Mouse (Mus musculus) erythroblast, adult 5-6 weeks (primary cell): ENCODE results near the gene Actr5. TPM values are rescaled to one million over a fixed set of nuclear protein-coding genes. Genes with fewer than 3 reads are reported as not detected.

Source experiments
- ATAC-seq: replicated peaks from 2 replicates; pipeline ENCODE4 v1.8.0; 2016; ENCODE audit warnings: moderate number of reproducible peaks, mild to moderate bottlenecking, moderate TSS enrichment, inconsistent platforms; ENCODE audit not compliant: poor library complexity, low FRiP score, severe bottlenecking
- total RNA-seq, 2 experiments: library from RNA; stranded (forward) in 1 of 2; stranded (reverse) in 1 of 2; fragments of 150-400 nt in 1 of 2; fragments of 200-764, 138-1000 nt in 1 of 2; gene quantifications; 2 replicates each; pipeline versions ENCODE4 v1.2.3 to v1.2.4; 2015 to 2017; ENCODE audit warnings: low replicate concordance in 2 of 2

The Actr5 gene
- total RNA-seq, 2 experiments from 2014 or later, result 4.0 to 6.5 TPM

GRCm38 (mm10) chr2:158682344-158683037 is 57.8 kb downstream of the Actr5 start:
- no peak for ATAC-seq

GRCm38 (mm10) chr2:158683038-158683413 is 58.3 kb downstream of the Actr5 start:
- no peak for ATAC-seq

GRCm38 (mm10) chr2:158684247-158684843 is 59.7 kb downstream of the Actr5 start:
- ATAC-seq, result no peak

- ATAC-seq, result no peak
Measured at GRCm38 (mm10) chr2:158684910-158685309, 60.2 kb downstream of the Actr5 start.

- no peak for ATAC-seq
Measured at GRCm38 (mm10) chr2:158686394-158686793, 61.7 kb downstream of the Actr5 start.

- no peak for ATAC-seq
Measured at GRCm38 (mm10) chr2:158687804-158688241, 63.1 kb downstream of the Actr5 start.

Other genes with a start within 250 kb of the Actr5 start
- gene Snhg11, start 249.2 kb upstream of the Actr5 start, total RNA-seq (2015; ENCODE audit: low replicate concordance), result not detected in 2 replicates
- gene Snhg11, start 249.2 kb upstream of the Actr5 start, total RNA-seq (2017; ENCODE audit: low replicate concordance), result 0.42 TPM in 1 of 2 replicates, not detected in the other
- gene Ralgapb, start 215.0 kb upstream of the Actr5 start, total RNA-seq (2015; ENCODE audit: low replicate concordance), result 6.5 and 18.8 TPM in 2 replicates
- 15.3 and 17.2 TPM in 2 replicates for gene Ralgapb, start 215.0 kb upstream of the Actr5 start, total RNA-seq (2017; ENCODE audit: low replicate concordance)
- not detected in 2 replicates for gene Adig, start 122.3 kb upstream of the Actr5 start, total RNA-seq (2015; ENCODE audit: low replicate concordance)
- gene Adig, start 122.3 kb upstream of the Actr5 start, total RNA-seq (2017; ENCODE audit: low replicate concordance), result not detected in 2 replicates
- not detected in 2 replicates for gene Arhgap40, start 112.1 kb upstream of the Actr5 start, total RNA-seq (2015; ENCODE audit: low replicate concordance)
- not detected in 2 replicates for gene Arhgap40, start 112.1 kb upstream of the Actr5 start, total RNA-seq (2017; ENCODE audit: low replicate concordance)
- not detected in 2 replicates for gene Slc32a1, start 14.1 kb upstream of the Actr5 start, total RNA-seq (2015; ENCODE audit: low replicate concordance)
- not detected in 2 replicates for gene Slc32a1, start 14.1 kb upstream of the Actr5 start, total RNA-seq (2017; ENCODE audit: low replicate concordance)
- not detected in 2 replicates for gene Ppp1r16b, start 40.5 kb downstream of the Actr5 start, total RNA-seq (2015; ENCODE audit: low replicate concordance)
- gene Ppp1r16b, start 40.5 kb downstream of the Actr5 start, total RNA-seq (2017; ENCODE audit: low replicate concordance), result 0.14 TPM in 1 of 2 replicates, not detected in the other
- gene Fam83d, start 143.2 kb downstream of the Actr5 start, total RNA-seq (2015; ENCODE audit: low replicate concordance), result 0.96 and 3.8 TPM in 2 replicates
- gene Fam83d, start 143.2 kb downstream of the Actr5 start, total RNA-seq (2017; ENCODE audit: low replicate concordance), result 2.1 and 4.5 TPM in 2 replicates
- gene Dhx35, start 169.9 kb downstream of the Actr5 start, total RNA-seq (2015; ENCODE audit: low replicate concordance), result 3.6 and 5.0 TPM in 2 replicates
- 1.9 and 2.8 TPM in 2 replicates for gene Dhx35, start 169.9 kb downstream of the Actr5 start, total RNA-seq (2017; ENCODE audit: low replicate concordance)